Mouse (Mus musculus): ENCODE measurements at regions not wholly inside any gene's neighbourhood (a gene's known extent, or its start where the extent isn't known, plus 50 kb on each side); places are given as distances from the start of the nearest gene placed in this dataset.

GRCm38 (mm10) chr16:21353111-21353510 lies 69.8 kb upstream of the Vps8 start:
- no peaks in the 10 kb centered on the region for H3K36me3 ChIP-seq (replicated peaks; ENCODE audit: insufficient read depth, low read length)
- peaks cover 25% of the 10 kb centered on the region for H3K4me1 ChIP-seq (ENCODE audit: insufficient read depth)
- H3K4me3 ChIP-seq (ENCODE audit: low read depth, low read length): no peak overlapping the region
- H3K9me3 ChIP-seq (ENCODE audit: low read length): no peaks in the 10 kb centered on the region
- no peak for TF ChIP-seq CTCF (IDR thresholded peaks at IDR 0.05; ENCODE audit: low read depth)
- ATAC-seq (no peak), DNase-seq (no peak)
- 56% methylated on average over 5 of the region's 5 CpGs for WGBS (ENCODE audit: insufficient replicate concordance)
- no peak overlapping the region for H3K9ac ChIP-seq (replicated peaks)
- no peak overlapping the region for H3K4me2 ChIP-seq (ENCODE audit: low read depth, low read length)
- no peak overlapping the region for H3K27ac ChIP-seq (ENCODE audit: low read depth)
- H3K27me3 ChIP-seq (ENCODE audit: insufficient read depth, low read length): no peaks in the 10 kb centered on the region

- 25% methylated on average over 6 of the region's 6 CpGs for WGBS (ENCODE audit: insufficient replicate concordance)
These were observed 69.4 kb upstream of the Vps8 start for GRCm38 (mm10) chr16:21353545-21353944.

GRCm38 (mm10) chr16:21355638-21356037 lies 67.3 kb upstream of the Vps8 start:
- Histone ChIP-seq H3K4me2 (ENCODE audit: low read depth, low read length) (no peak overlapping the region), H3K27me3 (ENCODE audit: insufficient read depth, low read length) (no peaks in the 10 kb centered on the region), H3K36me3 (replicated peaks; ENCODE audit: insufficient read depth, low read length) (no peaks in the 10 kb centered on the region), H3K4me1 (ENCODE audit: insufficient read depth) (peaks cover 32% of the 10 kb centered on the region), H3K9ac (replicated peaks) (no peak overlapping the region), H3K4me3 (ENCODE audit: low read depth, low read length) (no peak overlapping the region), H3K9me3 (ENCODE audit: low read length) (no peaks in the 10 kb centered on the region), H3K27ac (ENCODE audit: low read depth) (peak overlapping the region; percentile 39; the same call in 1 of the 2 replicates)
- no peak for ATAC-seq
- no peak for TF ChIP-seq CTCF (IDR thresholded peaks at IDR 0.05; ENCODE audit: low read depth)
- TF ChIP-seq EP300 (IDR thresholded peaks at IDR 0.05; ENCODE audit: low read depth): no peak
- DNase-seq: no peak
- WGBS (ENCODE audit: insufficient replicate concordance): 69% methylated on average over 1 of the region's 1 CpGs

More at GRCm38 (mm10) chr16:21353545-21353944, 69.4 kb upstream of the Vps8 start:
- no peaks in the 10 kb centered on the region for H3K9me3 ChIP-seq (ENCODE audit: low read length)
- ATAC-seq: no peak
- no peak overlapping the region for H3K4me3 ChIP-seq (ENCODE audit: low read depth, low read length)
- no peak for TF ChIP-seq EP300 (IDR thresholded peaks at IDR 0.05; ENCODE audit: low read depth)
- TF ChIP-seq CTCF (IDR thresholded peaks at IDR 0.05; ENCODE audit: low read depth): no peak
- H3K27me3 ChIP-seq (ENCODE audit: insufficient read depth, low read length): no peaks in the 10 kb centered on the region
- no peak overlapping the region for H3K4me2 ChIP-seq (ENCODE audit: low read depth, low read length)
- H3K36me3 ChIP-seq (replicated peaks; ENCODE audit: insufficient read depth, low read length): no peaks in the 10 kb centered on the region
- no peak overlapping the region for H3K27ac ChIP-seq (ENCODE audit: low read depth)
- no peak for DNase-seq
- H3K4me1 ChIP-seq (ENCODE audit: insufficient read depth): peaks cover 28% of the 10 kb centered on the region
- H3K9ac ChIP-seq (replicated peaks): no peak overlapping the region

GRCm38 (mm10) chr16:21357433-21357832 lies 65.5 kb upstream of the Vps8 start:
- TF ChIP-seq EP300 (IDR thresholded peaks at IDR 0.05; ENCODE audit: low read depth): peak; percentile 91
- no peak for TF ChIP-seq CTCF (IDR thresholded peaks at IDR 0.05; ENCODE audit: low read depth)
- peak; percentile 46 for DNase-seq
- Histone ChIP-seq H3K36me3 (replicated peaks; ENCODE audit: insufficient read depth, low read length) (no peaks in the 10 kb centered on the region), H3K9ac (replicated peaks) (peak overlapping the region; percentile 49; the same call in 1 of the 2 replicates), H3K27ac (ENCODE audit: low read depth) (peak overlapping the region; percentile 86), H3K4me1 (ENCODE audit: insufficient read depth) (peaks cover 38% of the 10 kb centered on the region), H3K4me3 (ENCODE audit: low read depth, low read length) (no peak overlapping the region), H3K27me3 (ENCODE audit: insufficient read depth, low read length) (no peaks in the 10 kb centered on the region), H3K9me3 (ENCODE audit: low read length) (no peaks in the 10 kb centered on the region), H3K4me2 (ENCODE audit: low read depth, low read length) (peak overlapping the region; percentile 61)
- WGBS (ENCODE audit: insufficient replicate concordance): 33% methylated on average over 5 of the region's 5 CpGs
- ATAC-seq: peak; percentile 66

- ATAC-seq (peak; percentile 40), DNase-seq (peak; percentile 50)
- Histone ChIP-seq H3K4me3 (ENCODE audit: low read depth, low read length) (peak overlapping the region; percentile 13; the same call in 1 of the 2 replicates), H3K9ac (replicated peaks) (peak overlapping the region; percentile 49), H3K4me1 (ENCODE audit: insufficient read depth) (peaks cover 38% of the 10 kb centered on the region), H3K27me3 (ENCODE audit: insufficient read depth, low read length) (no peaks in the 10 kb centered on the region), H3K9me3 (ENCODE audit: low read length) (no peaks in the 10 kb centered on the region), H3K4me2 (ENCODE audit: low read depth, low read length) (peak overlapping the region; percentile 61), H3K27ac (ENCODE audit: low read depth) (peak overlapping the region; percentile 86), H3K36me3 (replicated peaks; ENCODE audit: insufficient read depth, low read length) (no peaks in the 10 kb centered on the region)
- TF ChIP-seq CTCF (IDR thresholded peaks at IDR 0.05; ENCODE audit: low read depth) (no peak), EP300 (IDR thresholded peaks at IDR 0.05; ENCODE audit: low read depth) (no peak)
- 40% methylated on average over 12 of the region's 12 CpGs for WGBS (ENCODE audit: insufficient replicate concordance)
These were observed 64.5 kb upstream of the Vps8 start for GRCm38 (mm10) chr16:21358313-21358920.

- no peaks in the 10 kb centered on the region for H3K9me3 ChIP-seq (ENCODE audit: low read length)
- ATAC-seq (peak; percentile 88), DNase-seq (peak; percentile 59)
- no peak overlapping the region for H3K9ac ChIP-seq (replicated peaks)
- H3K4me1 ChIP-seq (ENCODE audit: insufficient read depth): peaks cover 38% of the 10 kb centered on the region
- peak overlapping the region; percentile 86 for H3K27ac ChIP-seq (ENCODE audit: low read depth)
- H3K27me3 ChIP-seq (ENCODE audit: insufficient read depth, low read length): no peaks in the 10 kb centered on the region
- H3K36me3 ChIP-seq (replicated peaks; ENCODE audit: insufficient read depth, low read length): no peaks in the 10 kb centered on the region
- TF ChIP-seq EP300 (IDR thresholded peaks at IDR 0.05; ENCODE audit: low read depth) (peak; percentile 77; the same call in 1 of the 2 replicates), CTCF (IDR thresholded peaks at IDR 0.05; ENCODE audit: low read depth) (peak; percentile 22; the same call in 1 of the 2 replicates)
- H3K4me3 ChIP-seq (ENCODE audit: low read depth, low read length): peak overlapping the region; percentile 13; the same call in 1 of the 2 replicates
- 26% methylated on average over 4 of the region's 4 CpGs for WGBS (ENCODE audit: insufficient replicate concordance)
- H3K4me2 ChIP-seq (ENCODE audit: low read depth, low read length): peak overlapping the region; percentile 61
These were observed 63.5 kb upstream of the Vps8 start for GRCm38 (mm10) chr16:21359459-21359858.
